Mouse (Mus musculus) natural killer cell, adult 2 months (primary cell): Measurements from ENCODE around the gene Fgf8.

Source experiments
- DNase-seq, 2 experiments: peaks; one replicate each; pipeline ENCODE4 v3.0.0; 2022; ENCODE audit warnings: low spot score in 2 of 2

Gene Fgf8

DNA sequence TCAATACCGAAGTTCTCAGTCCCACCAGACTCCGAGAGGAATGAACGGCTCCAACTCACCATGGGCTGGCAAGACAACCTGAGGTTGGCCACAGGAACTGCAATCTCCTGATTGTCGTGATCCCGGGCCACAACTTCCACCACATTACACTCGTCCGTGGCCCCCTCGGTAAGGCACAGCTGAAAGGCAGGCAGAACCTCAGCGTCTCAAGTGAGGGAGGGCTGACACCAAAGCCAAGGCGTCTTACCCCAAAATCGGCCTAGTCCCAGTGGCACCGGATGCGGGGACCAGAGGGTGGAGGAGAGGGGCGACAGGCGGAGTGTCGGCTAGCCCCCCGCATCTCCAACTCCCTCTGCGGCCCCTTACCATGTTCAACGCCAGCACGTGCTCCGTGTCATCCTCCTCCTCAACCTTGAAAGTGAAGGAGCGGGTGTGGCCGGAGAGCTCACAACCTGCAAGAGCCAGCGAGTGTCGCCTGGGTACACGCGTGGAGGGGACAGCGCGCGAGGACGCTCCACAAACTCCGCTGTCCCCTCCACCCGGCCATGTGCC lies 6.1 kb upstream of the Fgf8 start:
- DNase-seq: peak in 1 of 2 experiments; percentile 34

DNA sequence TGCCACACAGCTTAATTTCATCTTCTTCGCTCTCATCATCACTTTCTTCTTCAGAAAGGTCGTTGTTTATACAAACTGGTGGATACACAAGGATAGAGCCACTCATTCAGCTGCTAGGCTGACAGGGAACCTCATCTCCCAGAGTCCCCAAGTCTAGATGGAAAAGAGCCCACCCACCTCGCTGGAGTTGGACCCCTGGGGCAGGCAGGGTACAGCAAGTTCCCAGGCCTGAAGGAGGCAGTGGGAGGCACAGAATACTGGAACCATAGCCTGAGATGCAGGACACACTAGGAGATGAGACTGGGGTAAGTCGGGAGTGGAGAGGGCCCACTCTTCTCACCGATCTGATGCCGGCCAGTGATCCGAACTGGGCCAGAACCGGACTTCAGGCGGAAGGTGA lies 5.5 kb upstream of the Fgf8 start:
- no peak for DNase-seq

DNA sequence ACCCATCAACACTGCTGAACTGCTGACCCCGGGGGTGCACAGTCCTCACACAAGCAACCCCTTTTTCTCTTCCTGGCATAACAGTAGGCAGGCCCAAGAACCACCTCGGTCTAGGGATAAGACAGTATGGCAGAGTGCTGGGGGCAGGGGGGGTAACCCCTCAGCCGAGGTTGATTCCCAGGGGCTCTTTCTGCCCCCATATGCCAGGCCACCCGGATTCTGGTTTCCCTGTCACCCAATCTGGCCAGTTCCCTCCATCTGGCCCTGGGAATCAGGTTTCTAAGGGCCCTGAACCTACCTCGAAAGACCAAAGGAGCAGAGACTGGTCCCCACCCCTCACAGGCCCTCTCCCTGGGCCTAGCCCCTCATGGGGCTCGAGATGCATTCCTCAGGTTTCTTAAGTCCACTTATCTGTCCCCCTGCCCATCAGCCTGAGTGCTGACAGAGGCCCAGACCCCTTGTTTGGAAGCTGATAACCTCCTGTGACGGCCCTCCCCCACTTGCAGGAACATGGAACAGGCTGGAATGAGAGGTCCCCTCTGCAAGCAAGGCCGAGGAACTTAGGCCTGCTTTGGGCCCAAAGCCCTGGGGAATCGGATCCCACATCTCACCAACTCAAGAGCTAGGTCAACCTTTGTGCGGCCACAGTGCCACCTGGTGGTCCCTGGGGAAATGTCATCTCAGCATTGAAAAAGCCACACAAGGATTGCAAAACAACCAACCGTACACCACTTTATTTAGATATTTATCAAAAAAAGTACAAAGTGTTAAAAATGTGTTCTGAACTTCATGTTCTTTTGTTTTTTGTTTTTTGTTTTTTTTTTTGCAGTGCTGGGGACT lies 4.5 kb upstream of the Fgf8 start:
- DNase-seq: peak; percentile 76 to 83

GRCm38 (mm10) chr19:45746153-45747020 lies 3.7 kb upstream of the Fgf8 start:
- DNase-seq: peak; percentile 65 to 77

GRCm38 (mm10) chr19:45745344-45746152 lies 2.8 kb upstream of the Fgf8 start:
- no peak for DNase-seq

DNA sequence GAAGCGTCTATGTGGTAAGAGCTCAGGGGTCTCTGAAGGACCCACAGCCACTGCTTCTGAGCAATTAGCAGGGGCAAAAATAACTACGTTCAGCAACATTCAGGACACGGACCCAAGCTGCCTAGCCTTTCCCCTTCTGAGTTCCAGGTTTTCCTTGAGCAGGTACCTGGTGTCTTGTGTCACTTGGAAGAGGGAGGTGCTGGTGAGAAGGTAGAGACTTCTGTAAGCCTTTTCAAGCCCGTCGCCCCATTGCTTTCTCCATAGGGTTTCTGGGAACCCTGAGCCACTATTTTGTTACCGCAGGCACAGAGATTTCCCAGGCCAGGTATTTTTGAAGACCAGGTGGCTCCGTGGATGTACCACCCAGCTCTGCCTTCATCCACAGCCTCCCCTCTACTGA lies 904 bp upstream of the Fgf8 start:
- no peak for DNase-seq

- DNase-seq: no peak
Measured at GRCm38 (mm10) chr19:45742984-45743575, 365 bp upstream of the Fgf8 start.

GRCm38 (mm10) chr19:45741431-45742217 lies 1.1 kb downstream of the Fgf8 start:
- DNase-seq: no peak

DNA sequence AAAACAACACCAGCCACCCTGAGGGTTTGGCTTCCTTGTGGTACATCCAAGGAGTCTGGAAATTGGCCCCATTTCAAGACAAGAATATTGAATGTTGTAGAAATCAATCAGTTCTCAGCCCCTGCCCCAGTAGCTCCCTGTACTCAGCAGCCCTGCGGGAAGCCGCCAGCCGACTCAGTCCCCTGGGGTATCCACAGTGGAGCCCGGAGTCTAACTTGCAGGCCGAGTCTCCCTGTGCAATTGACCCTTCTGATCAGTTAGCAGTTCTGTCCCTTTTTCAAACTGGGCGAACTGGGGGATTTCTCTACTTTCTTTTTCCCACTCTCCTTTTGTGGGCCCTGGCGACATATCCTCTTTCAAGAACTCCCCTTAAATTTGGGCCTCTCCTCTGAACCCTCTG lies 1.9 kb downstream of the Fgf8 start:
- DNase-seq: no peak

DNA sequence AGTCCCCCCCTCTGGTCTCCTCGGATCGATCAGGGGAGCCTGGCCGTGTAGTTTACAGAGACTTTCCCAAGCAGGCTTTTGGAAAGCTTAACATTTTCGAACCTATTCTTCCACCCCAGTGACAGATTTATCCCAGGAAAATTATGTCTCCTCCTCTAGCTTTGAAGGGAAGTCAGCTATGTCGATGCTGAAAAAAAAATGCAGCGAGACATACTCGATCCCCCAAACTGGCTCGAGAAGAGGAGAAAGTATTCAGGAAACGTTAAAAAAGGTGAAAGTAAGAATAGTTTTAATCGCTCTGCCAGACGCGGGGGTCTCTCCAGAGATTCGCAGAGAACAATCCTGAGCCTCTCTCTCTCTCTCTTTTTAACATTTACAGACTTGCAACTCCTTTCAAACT lies 2.5 kb downstream of the Fgf8 start:
- DNase-seq: no peak

DNA sequence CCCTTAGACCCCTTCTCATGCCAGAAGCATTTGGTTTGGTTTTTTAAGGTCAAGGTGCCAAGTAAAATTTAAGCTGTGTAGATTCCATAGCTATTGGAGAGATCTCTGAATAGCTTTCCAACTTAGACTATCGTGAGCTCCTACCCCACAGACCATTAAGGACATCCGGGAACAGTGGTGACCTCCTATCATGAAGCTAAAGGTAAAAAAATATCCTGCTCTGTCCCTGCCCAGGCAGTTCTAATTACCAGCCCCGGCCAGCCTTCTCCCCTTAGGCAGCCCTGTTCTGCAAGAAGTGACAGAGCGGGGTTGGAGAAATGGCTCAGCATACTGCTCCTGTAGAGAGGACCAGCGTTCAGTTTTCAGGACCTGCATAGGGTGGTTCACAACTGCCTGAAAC lies 4.2 kb downstream of the Fgf8 start:
- no peak for DNase-seq

DNA sequence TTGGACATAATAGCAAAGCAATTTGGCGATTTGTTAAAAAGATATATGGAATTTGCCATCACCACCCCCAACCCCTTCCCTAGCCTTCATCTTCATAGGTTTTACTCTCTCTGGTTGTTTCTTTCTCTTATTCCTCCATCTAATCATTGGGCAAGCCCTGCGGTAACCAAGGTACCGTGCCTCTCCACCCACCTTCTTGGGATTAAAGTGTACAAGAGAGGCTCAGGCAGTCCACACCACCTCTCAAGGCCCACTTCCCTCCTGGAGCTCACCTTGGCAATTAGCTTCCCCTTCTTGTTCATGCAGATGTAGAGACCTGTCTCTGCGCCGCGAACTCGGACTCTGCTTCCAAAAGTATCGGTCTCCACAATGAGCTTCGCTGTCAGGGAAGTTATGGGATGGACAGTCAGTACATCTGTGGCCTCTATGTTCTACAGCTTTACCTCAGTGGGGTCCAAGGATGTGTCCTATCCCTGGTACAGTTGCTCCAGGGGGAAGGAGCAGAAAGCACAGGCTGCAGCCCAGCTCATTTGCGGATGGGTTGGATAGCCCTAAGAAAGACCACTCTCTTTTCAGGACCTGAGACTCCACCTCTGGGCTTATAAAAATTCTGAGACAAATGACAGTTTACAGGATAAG lies 4.8 kb downstream of the Fgf8 start:
- no peak for DNase-seq

GRCm38 (mm10) chr19:45737208-45737845 lies 5.4 kb downstream of the Fgf8 start:
- no peak for DNase-seq

DNA sequence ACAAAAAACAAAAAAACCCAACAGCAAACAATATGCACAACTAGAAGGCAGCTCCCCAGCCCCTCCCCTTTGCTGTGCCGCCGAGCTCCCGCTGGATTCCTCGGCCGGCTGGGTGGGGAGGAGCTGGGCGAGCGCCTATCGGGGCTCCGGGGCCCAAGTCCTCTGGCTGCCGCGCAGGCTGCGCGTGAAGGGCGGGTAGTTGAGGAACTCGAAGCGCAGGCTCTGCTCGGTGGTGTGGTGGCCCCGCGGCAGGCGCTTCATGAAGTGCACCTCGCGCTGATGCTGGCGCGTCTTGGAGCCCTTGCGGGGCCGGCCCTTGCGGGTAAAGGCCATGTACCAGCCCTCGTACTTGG lies 5.9 kb downstream of the Fgf8 start:
- DNase-seq: no peak

- no peak for DNase-seq
Measured at GRCm38 (mm10) chr19:45736241-45736640, 6.5 kb downstream of the Fgf8 start.

- DNase-seq: no peak
Measured at GRCm38 (mm10) chr19:45734762-45735161, 8.0 kb downstream of the Fgf8 start.

DNA sequence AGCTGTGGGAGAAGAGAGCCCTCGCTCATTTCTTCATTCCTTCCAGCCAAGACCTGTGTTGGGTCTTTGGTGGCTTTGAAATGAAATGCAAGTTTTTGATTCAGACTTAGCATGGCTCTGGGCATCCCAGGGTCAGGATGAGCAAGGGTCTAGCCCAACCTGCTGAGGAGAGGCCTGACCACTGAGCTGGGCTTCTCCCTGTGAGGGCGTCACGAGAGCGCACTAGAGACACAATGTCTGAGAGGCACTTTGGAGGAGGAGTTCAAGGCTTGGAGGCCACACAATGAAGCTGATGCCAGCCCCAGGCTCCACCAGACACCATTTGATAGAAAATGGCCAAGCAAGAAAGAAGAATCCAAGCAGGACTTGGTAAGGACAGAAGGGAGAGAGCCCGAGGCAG lies 8.5 kb downstream of the Fgf8 start:
- no peak for DNase-seq

DNA sequence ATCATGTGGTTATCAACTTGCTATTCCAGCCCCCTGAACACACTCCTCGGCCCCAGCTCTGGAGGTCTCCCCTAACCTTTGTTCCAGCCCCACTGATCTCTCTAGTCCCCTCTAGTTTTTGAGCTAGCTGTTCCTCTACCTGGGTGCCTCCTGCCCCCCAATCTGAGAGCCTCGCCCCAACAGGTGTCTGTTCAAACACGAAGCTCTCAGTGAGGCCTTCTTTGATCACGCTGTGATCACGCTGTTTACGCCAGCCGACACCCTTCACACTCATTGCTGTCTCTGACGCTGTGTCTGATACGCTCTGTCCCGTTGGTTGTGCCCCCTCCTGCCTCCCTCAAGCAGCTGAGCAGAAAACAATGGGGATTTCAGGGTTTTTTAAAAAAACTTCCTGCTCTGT lies 9.2 kb downstream of the Fgf8 start:
- DNase-seq: no peak

- DNase-seq: no peak
Measured at GRCm38 (mm10) chr19:45731658-45732057, 11.1 kb downstream of the Fgf8 start.

DNA sequence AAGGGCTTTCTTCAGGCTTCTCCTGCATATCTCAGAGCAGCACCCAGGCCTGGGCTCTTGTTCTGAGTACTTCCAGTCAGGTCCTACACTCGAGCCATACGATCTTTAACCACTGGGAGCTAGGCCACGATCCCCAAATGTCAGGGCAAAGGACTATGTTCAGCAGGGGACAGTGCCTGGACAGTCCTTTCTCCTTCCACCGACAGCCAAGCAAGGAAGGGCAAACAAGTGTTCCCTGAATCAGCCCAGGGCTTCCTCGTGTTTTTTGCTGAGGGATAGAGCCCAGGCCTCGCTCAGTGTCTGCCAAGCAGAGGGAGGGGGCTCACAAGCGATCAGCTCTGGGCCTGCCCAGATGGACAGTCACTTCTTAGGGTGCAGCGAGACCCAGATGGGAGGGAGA lies 12.7 kb downstream of the Fgf8 start:
- no peak for DNase-seq
